Mouse (Mus musculus): ENCODE measurements around the gene Spata25. TPM values are rescaled to one million over a fixed set of nuclear protein-coding genes. Genes with fewer than 3 reads are reported as not detected.

Spata25 gene
- polyA plus RNA-seq, 1 experiment from 2014 or later: not detected

Other genes with a start within 250 kb of the Spata25 start
- not detected in 2 replicates for gene Wfdc6a, start 243.1 kb downstream of the Spata25 start, polyA plus RNA-seq (2015; fragmentation: Nextera tagmentation; extraction: Ambion mirVana)
- gene Eppin, start 234.9 kb downstream of the Spata25 start, polyA plus RNA-seq (2015; fragmentation: Nextera tagmentation; extraction: Ambion mirVana): not detected in 2 replicates
- not detected in 2 replicates for gene Wfdc6b, start 215.0 kb downstream of the Spata25 start, polyA plus RNA-seq (2015; fragmentation: Nextera tagmentation; extraction: Ambion mirVana)
- gene Wfdc8, start 214.9 kb downstream of the Spata25 start, polyA plus RNA-seq (2015; fragmentation: Nextera tagmentation; extraction: Ambion mirVana): not detected in 2 replicates
- not detected in 2 replicates for gene Wfdc16, start 189.7 kb downstream of the Spata25 start, polyA plus RNA-seq (2015; fragmentation: Nextera tagmentation; extraction: Ambion mirVana)
- not detected in 2 replicates for gene Wfdc10, start 172.5 kb downstream of the Spata25 start, polyA plus RNA-seq (2015; fragmentation: Nextera tagmentation; extraction: Ambion mirVana)
- gene Wfdc9, start 172.0 kb downstream of the Spata25 start, polyA plus RNA-seq (2015; fragmentation: Nextera tagmentation; extraction: Ambion mirVana): not detected in 2 replicates
- gene Wfdc11, start 154.4 kb downstream of the Spata25 start, polyA plus RNA-seq (2015; fragmentation: Nextera tagmentation; extraction: Ambion mirVana): not detected in 2 replicates
- not detected in 2 replicates for gene Wfdc13, start 143.4 kb downstream of the Spata25 start, polyA plus RNA-seq (2015; fragmentation: Nextera tagmentation; extraction: Ambion mirVana)
- gene Spint4, start 130.0 kb downstream of the Spata25 start, polyA plus RNA-seq (2015; fragmentation: Nextera tagmentation; extraction: Ambion mirVana): not detected in 2 replicates
- gene Spint5, start 113.2 kb downstream of the Spata25 start, polyA plus RNA-seq (2015; fragmentation: Nextera tagmentation; extraction: Ambion mirVana): not detected in 2 replicates
- gene Wfdc3, start 82.6 kb downstream of the Spata25 start, polyA plus RNA-seq (2015; fragmentation: Nextera tagmentation; extraction: Ambion mirVana): 1.1 and 1.7 TPM in 2 replicates
- gene Dnttip1, start 82.6 kb downstream of the Spata25 start, polyA plus RNA-seq (2015; fragmentation: Nextera tagmentation; extraction: Ambion mirVana): 73.9 and 74.9 TPM in 2 replicates
- gene Ube2c, start 58.6 kb downstream of the Spata25 start, polyA plus RNA-seq (2015; fragmentation: Nextera tagmentation; extraction: Ambion mirVana): 199 and 232 TPM in 2 replicates
- gene Tnnc2, start 48.6 kb downstream of the Spata25 start, polyA plus RNA-seq (2015; fragmentation: Nextera tagmentation; extraction: Ambion mirVana): 0.45 and 0.60 TPM in 2 replicates
- gene Snx21, start 42.7 kb downstream of the Spata25 start, polyA plus RNA-seq (2015; fragmentation: Nextera tagmentation; extraction: Ambion mirVana): 24.6 and 29.8 TPM in 2 replicates
- 17.1 and 17.2 TPM in 2 replicates for gene Acot8, start 23.7 kb downstream of the Spata25 start, polyA plus RNA-seq (2015; fragmentation: Nextera tagmentation; extraction: Ambion mirVana)
- gene Zswim3, start 23.4 kb downstream of the Spata25 start, polyA plus RNA-seq (2015; fragmentation: Nextera tagmentation; extraction: Ambion mirVana): 13.9 and 14.5 TPM in 2 replicates
- gene Zswim1, start 5.9 kb downstream of the Spata25 start, polyA plus RNA-seq (2015; fragmentation: Nextera tagmentation; extraction: Ambion mirVana): 22.8 TPM in 2 replicates
- gene Ctsa, start 4.3 kb upstream of the Spata25 start, polyA plus RNA-seq (2015; fragmentation: Nextera tagmentation; extraction: Ambion mirVana): 97.7 and 98.4 TPM in 2 replicates
- gene Neurl2, start 4.9 kb upstream of the Spata25 start, polyA plus RNA-seq (2015; fragmentation: Nextera tagmentation; extraction: Ambion mirVana): 5.6 and 6.5 TPM in 2 replicates
- gene Pltp, start 29.2 kb upstream of the Spata25 start, polyA plus RNA-seq (2015; fragmentation: Nextera tagmentation; extraction: Ambion mirVana): 45.3 and 50.7 TPM in 2 replicates
- 94.8 and 101 TPM in 2 replicates for gene Pcif1, start 50.8 kb upstream of the Spata25 start, polyA plus RNA-seq (2015; fragmentation: Nextera tagmentation; extraction: Ambion mirVana)
- 15.7 and 16.7 TPM in 2 replicates for gene Zfp335, start 83.2 kb upstream of the Spata25 start, polyA plus RNA-seq (2015; fragmentation: Nextera tagmentation; extraction: Ambion mirVana)
- gene Mmp9, start 112.2 kb upstream of the Spata25 start, polyA plus RNA-seq (2015; fragmentation: Nextera tagmentation; extraction: Ambion mirVana): 17.9 and 19.5 TPM in 2 replicates
- gene Slc12a5, start 132.3 kb upstream of the Spata25 start, polyA plus RNA-seq (2015; fragmentation: Nextera tagmentation; extraction: Ambion mirVana): 16.2 and 17.2 TPM in 2 replicates
- gene Ncoa5, start 206.3 kb upstream of the Spata25 start, polyA plus RNA-seq (2015; fragmentation: Nextera tagmentation; extraction: Ambion mirVana): 131 and 137 TPM in 2 replicates
- 4.8 and 5.8 TPM in 2 replicates for gene Cd40, start 227.1 kb upstream of the Spata25 start, polyA plus RNA-seq (2015; fragmentation: Nextera tagmentation; extraction: Ambion mirVana)

Data from forebrain, embryonic 15.5 days (tissue).